Mouse (Mus musculus): ENCODE results near the gene Popdc2.

Popdc2 gene

DNA sequence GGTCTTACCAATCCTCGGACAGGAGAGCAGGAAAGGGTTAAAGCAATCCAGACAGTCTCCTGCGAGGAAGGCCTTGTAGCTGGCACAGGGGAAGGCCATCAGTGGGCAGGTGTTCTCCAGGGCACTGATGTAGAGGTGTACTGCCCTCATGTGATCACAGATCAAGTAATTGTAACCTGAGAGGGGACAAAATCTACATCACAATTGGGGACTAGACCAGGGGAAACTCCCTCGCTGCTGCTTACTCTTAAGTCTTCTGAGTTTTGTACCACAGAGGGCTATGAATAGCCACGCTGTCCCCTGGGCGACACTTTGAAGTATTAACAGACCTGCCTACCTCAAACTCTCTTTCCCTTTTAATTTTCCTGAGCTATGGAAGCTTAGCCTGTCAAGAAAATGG is 45.6 kb downstream of the Popdc2 start:
- no peak for DNase-seq

DNA sequence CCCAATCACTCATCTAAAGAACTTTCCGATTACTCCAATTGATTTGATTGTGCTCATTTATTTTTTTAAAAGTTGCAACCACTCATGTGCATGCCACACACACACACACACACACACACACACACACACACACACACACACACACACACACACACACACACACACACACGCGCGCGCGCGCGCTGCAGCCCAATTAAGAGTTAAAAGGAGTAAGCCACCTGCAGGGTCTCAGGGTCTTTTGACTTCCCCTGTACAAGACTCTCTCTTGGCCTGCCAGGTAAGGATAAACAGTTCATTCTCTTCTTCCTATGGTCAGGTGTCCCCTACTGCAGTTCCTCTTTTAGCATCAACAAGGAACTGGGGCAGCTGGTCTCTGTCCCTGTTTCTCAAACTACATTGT is 46.4 kb downstream of the Popdc2 start:
- DNase-seq: no peak

DNA sequence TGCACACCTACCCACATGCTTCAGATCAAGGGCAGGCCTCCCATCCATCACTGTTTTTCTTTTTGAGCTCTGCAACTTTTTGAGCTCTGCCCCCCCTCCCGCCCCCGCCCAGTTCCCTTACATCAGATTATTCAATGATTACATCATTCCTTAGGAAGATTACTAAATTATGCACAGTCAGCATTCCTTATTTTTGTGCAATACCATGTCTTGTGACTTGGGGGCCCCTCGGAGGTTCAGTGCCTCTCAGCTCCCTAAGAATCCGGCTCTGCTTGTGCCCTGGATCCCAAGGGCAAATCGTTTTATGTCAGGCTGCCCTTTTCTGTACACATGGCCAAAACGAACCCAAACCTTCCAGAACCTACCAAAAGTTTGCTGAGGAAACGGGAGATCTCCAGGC is 52.9 kb downstream of the Popdc2 start:
- DNase-seq: no peak

DNA sequence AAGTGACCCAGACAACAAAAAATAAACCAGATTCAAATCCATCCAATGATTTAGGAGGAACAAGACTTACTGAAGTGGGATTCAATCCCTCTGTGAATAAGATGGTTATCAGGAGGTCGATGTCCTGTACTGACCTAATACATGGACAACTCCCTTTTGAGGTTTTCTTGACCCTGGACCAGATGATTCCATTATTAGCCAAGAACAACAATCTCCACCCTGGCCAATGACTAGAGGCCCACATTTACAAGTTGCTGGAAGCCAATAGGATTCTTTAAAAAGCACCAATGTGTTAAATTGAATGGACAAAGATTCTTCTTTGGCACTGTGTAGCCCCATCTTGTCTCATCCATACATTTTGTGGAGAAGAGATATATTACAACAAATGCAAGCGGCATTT is 63.4 kb downstream of the Popdc2 start:
- no peak for DNase-seq

DNA sequence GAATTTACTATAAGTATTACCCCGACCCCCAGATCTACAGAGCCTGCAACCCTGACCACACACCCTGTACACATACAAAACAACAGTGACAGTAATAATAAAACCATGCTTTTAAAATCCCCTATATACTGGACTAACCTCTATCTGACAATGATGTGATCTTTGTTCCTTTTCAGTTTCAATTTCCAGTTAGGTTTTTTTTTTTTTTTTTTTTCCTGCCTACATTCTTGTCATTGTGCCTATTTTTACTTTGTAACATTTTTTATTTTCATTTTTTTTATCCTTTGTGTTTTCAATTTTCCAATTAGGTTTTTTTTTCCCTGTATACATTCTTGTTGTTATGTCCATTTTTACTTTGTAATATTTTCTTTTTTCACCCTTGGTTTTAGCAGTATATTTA is 63.8 kb downstream of the Popdc2 start:
- DNase-seq: no peak
